Mouse (Mus musculus) R1 (cell line): Measurements from ENCODE around the gene Zfp661.

Experiments used
- DNase-seq: peaks from one replicate; pipeline ENCODE4 v3.0.0-alpha.2; 2018; ENCODE audit warnings: low read depth, low spot score

Gene Zfp661

DNA sequence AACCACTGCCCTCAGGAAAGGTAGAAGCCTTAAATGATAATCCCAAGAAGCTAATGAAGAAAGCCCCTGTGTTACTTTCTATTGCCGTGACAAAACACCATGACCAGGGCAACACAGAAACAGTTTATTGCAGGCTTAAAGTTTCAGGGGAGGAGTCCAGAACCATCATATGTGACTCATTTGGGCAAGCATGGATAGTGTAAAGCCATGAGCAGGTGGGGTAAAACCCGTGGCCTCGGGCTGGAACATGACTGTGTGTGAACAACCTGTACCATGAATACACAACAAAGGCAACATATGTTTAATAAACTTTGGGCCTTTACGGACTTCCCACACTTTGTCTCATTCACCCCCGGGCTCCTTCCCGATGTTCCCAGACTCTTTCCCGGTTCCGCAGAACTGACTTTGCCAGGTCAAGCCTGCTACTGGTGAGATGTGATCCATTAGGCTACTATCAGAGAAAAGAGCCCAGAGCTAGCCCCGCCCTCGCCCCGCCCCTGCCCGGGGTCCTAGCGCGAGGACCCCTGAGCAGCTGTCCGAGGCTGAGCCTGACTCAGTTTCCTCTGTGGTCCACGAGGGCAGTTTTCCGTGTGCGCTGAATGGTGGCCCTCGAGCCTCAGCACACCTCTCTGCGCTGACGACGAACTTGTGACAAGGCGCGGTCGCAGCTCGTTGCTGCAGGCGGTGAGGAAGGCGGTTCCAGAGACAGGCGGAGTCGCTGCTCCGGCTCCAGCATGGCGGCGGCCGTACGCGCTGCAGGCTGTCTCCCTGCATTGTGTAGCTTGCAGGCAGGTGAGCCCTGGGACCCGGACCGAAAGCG lies at the start of gene Zfp661, which contains the start of gene Mrps5:
TSS of gene Zfp661 (minus strand) at position 401 of the 820 bp plus-strand sequence.
TSS of gene Mrps5 (plus strand) at position 529 of the 820 bp plus-strand sequence.
- peak; percentile 87 for DNase-seq

GRCm38 (mm10) chr2:127635581-127635980 lies 48.7 kb upstream of the Zfp661 start:
- no peak for DNase-seq

- peak; percentile 70 for DNase-seq
These were observed 45.7 kb upstream of the Zfp661 start for GRCm38 (mm10) chr2:127632601-127633000.

DNA sequence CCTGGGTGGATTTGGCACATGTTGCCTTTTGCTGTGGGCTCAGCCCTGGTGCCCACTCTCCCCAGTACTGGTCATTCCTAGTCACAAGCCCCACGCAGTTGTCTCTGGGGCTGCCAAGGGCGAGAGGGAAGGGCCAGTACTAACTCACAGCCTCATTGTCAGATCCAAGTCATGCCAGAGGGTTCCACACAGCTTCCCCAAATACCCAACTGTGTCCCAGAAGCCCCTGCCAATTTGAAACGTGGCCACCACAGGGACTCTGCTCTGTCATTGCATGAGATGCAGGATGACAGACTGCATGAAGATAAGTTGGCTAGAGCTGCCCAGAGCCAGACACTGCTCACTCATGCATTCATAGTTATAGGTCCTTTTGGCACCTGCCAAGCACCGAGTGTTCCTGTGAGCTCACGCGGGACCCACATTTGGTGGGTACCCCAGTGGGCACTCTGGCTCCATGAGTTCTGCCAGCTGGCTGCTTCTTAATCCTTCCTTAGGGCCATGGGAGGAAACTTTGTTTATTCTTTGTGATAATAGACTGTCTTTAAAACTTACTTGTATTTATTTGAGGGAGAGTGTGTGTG lies 41.2 kb upstream of the Zfp661 start:
- DNase-seq, result no peak

- no peak for DNase-seq
These were observed 40.5 kb upstream of the Zfp661 start for GRCm38 (mm10) chr2:127627354-127627753.

DNA sequence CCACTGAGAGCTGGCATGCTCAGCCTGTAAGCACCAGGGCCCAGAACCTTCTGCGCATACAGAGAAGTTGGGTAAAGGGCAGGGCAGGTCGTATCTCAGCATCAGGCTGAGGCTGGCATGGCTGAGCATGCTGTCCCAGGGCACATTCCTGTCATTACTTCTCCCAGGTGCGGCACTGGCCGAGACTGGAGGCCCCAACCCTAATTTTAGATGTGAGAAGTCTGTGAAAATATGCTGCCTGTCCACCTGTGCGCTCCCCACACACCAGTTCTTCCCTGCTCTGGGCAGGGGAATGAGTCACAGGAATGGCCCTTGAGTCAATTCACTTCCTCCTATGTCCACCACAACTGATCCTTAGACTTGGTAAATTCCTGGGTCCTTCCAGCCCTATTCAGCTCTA lies 38.8 kb upstream of the Zfp661 start:
- DNase-seq, result no peak

DNA sequence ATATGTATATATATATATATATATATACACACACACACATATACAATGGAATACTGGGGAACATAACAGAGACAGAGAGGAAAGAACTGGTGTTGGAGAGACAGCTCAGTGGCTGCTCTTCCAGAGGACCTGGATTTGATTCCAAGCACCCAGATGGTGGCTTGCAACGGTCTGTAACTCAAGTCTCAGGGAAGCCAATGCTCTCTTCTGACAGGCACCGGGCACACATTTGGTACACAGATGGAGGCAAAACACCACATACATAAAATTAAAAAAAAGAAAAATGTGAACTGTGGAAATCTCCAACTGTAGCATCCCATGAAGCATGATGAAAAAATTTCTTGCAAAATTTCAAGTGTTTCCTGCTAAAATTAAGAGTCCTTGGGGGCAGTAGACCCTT lies 37.9 kb upstream of the Zfp661 start:
- DNase-seq, result no peak

DNA sequence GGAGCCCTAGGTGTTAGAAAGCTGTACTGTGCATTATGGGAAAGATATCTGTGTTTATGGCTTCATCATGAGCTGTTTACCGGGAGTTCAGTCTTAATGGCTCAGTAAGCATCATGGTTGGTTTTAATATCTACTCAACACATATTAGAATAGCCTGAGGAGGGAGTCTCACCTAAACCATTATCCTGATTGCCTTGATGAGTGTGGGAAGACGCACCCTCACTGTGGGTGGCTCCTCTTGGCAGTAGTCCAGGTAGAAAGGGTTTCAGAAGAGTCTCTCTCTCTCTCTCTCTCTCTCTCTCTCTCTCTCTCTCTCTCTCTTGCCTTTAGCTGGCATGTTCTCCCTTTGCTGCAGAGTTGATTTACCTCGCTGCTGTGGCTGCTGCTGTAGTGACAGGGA lies 35.2 kb upstream of the Zfp661 start:
- DNase-seq, result no peak

GRCm38 (mm10) chr2:127619311-127619710 lies 32.4 kb upstream of the Zfp661 start:
- no peak for DNase-seq

GRCm38 (mm10) chr2:127612288-127612687 lies 25.4 kb upstream of the Zfp661 start:
- no peak for DNase-seq

DNA sequence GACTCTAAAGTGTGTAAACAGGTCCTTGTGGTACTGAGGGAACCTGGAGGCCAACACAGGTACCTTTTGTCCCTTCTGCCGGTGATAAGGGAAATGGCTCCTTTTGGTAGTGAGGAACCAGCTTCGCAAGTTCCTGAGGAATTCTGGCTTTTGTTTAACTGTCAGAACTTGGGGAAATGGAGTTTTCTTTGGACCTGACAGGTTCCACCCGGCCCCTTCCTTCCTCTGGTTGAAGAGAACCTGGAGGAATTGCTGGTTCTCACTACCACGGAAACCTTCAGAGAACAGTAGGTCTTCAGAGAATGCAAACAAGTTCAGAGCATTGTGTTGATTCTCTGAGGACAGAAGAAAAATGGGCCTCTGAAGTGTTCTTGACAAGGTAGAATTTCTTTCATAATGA lies 24.5 kb upstream of the Zfp661 start:
- no peak for DNase-seq

- no peak for DNase-seq
These were observed 22.1 kb upstream of the Zfp661 start for GRCm38 (mm10) chr2:127608986-127609385.

DNA sequence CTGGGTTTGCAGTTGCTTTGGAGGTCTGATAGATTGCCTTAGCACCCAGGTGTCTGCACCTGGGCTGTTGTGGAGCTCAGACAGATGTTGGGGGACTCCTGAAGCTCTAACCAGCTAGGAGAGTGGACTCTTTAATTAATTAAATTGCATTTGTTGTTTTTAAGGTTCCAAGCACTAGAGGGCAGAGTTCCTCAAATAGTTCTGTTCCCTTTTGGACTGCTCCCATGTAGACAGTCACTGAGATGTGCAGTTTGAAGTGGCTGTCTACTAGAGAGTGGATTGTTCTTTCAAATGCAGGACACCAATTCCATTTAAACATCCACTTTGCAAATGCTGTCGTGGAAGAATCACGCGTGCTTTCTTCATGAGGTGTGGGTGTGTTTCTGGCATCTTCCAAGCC lies 21.3 kb upstream of the Zfp661 start:
- peak; percentile 67 for DNase-seq

GRCm38 (mm10) chr2:127605203-127605602 lies 18.3 kb upstream of the Zfp661 start:
- peak; percentile 98 for DNase-seq

DNA sequence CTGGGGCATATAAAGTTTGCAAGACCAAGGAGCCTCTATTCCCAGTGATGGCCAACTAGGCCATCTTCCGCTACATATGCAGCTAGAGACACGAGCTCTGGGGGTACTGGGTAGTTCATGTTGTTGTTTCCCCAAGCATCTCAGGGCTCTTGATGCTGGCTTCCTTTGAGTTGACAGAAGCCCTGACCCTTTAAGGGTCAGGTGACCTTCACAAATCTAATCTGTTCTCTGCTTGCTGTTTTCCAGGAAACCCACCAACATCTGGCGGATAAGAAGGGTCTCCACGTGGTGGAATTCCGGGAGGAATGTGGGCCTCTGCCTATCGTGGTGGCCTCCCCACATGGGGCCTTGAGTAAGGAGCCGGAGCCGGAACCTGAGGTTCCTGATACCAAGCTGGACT lies 16.5 kb upstream of the Zfp661 start:
- DNase-seq, result peak; percentile 44

GRCm38 (mm10) chr2:127590840-127591239 lies 3.9 kb upstream of the Zfp661 start:
- peak; percentile 49 for DNase-seq

- peak; percentile 79 for DNase-seq
These were observed 3.3 kb upstream of the Zfp661 start for GRCm38 (mm10) chr2:127590204-127590603.

- DNase-seq, result no peak
These were observed 2.0 kb upstream of the Zfp661 start for GRCm38 (mm10) chr2:127588897-127589296.

DNA sequence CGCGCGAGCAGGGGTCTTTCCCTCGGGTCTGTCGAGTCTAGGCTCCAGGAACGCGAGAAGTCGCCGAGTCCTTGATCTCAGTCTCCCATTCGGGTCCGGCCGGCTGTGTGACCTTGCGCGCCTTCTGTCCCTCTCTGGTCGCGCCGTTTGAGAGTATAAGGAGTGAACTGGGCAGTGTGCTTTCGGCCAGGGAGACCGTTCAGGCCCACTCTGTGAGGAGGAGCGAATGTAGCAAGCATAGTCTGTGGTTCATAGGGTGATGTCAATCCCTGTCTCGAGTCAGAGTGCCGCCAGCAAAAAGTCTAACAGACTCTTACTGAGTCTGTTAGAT lies 585 bp upstream of the Zfp661 start:
- DNase-seq, result no peak

DNA sequence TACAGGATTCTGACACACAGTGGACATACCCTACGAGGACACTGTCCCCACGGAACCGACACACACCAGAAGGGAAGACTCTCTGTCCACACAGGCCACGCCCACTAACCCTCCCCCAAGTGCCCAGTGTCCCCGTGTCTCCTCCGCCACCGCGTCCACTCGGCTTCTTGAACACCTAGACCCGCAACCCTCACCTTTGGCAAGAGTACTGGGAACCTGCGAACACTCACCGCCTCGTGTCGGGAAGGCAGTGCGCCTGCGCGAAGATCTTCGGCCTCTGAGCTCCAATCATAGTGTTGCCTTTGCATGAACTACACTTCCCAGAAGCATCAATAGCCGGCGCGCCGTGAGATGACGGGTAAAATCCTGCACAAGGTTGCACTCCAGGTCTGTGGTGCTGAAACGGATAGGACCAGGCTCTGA lies 2.4 kb downstream of the Zfp661 start:
- peak; percentile 99 for DNase-seq

GRCm38 (mm10) chr2:127573322-127573721 lies 13.6 kb downstream of the Zfp661 start:
- no peak for DNase-seq

DNA sequence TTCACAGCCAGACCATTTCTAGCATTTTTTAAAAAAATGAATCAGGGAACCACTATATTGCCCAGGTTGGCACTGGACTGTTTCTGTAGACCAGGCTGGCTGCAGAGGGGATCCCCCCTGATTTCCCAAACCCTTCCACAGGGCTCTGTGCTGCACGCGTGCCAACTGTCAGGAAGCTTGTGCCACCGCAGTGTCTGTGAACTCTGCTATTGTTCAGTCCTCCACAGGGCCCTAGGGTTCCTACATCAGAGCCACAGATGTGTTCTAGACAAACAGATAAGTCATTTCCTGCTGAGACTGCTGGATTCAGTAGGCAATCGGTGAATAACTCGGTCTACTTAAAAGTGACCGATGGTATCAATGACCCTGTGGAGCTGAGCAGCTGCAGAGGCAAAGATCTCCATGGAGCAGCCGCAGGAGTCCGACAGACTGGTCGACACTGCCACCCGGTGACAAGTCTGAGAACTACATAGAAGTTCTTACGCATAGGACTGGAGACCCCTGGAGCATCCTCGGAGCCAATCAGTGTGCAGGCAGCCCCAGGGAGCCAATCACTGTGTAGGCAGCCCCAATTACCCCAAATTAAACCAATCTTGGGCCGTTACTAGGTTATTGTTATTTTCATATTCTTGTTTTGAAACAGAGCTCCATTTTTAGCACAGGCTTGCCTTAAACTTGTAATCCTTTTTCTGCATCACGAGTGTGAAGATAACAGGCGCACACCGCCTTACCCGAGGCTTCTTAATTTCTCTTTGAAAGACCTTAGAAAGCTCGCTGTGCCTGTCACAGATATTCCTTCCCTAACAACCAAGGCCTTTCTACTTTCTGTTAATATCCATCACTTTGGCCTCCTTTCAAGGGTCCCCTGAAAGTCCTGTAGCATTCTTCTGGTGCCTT lies 27.6 kb downstream of the Zfp661 start:
- peak; percentile 89 for DNase-seq
